ENCODE assay signal across 10 mouse cellular contexts in genomic region chr2:72054736-72055135, GRCm38 (mm10).
A peak's percentile ranks its signal among the peaks of the same experiment; 100 is the strongest.
DNase-seq lines count a peak whose midpoint lies in the region; ATAC-seq and TF ChIP-seq lines count a peak whose summit lies in the region.
"Had no signal": no experiment of that assay in that cellular context is flagged by ENCODE, and none has a peak within 500 bp of the region (broad histone marks: within the 10 kb centered on the region; RNA-seq: fewer than 3 reads in every experiment).

No protein-coding gene starts in this region.

- H3K36me3 ChIP-seq in kidney, embryonic 14.5 days (ENCODE audit: control insufficient read depth, insufficient read depth, low read length), result no peaks in the 10 kb centered on the region
- no peaks in the 10 kb centered on the region for H3K36me3 ChIP-seq in heart, embryonic 10.5 days
- H3K36me3 ChIP-seq: midbrain, embryonic 10.5 days had no signal

- H3K9me3 ChIP-seq in kidney, embryonic 14.5 days (ENCODE audit: control insufficient read depth, low read length), result no peaks in the 10 kb centered on the region
- H3K9me3 ChIP-seq in heart, embryonic 10.5 days, result no peaks in the 10 kb centered on the region
- H3K9me3 ChIP-seq: midbrain, embryonic 10.5 days had no signal

- no peak overlapping the region for H3K27ac ChIP-seq in kidney, embryonic 14.5 days (ENCODE audit: low read depth, low read length)
- peak overlapping the region; percentile 35; the same call in 1 of the 2 replicates for H3K27ac ChIP-seq in cortical plate, adult 2 months (ENCODE audit: insufficient read depth, low read length)
- no peak overlapping the region; the same call in 1 of the 2 replicates for H3K27ac ChIP-seq in heart, embryonic 10.5 days

- no peak for ATAC-seq in kidney, embryonic 14.5 days (ENCODE audit: low FRiP score, low TSS enrichment)

- no peak overlapping the region for H3K9ac ChIP-seq in kidney, embryonic 14.5 days (ENCODE audit: low read depth, low read length)

- TF ChIP-seq CTCF in cortical plate, adult 2 months (IDR thresholded peaks at IDR 0.05; ENCODE audit: extremely low read depth, insufficient read depth, low read length), result no peak

- no peak overlapping the region for H3K4me3 ChIP-seq in kidney, embryonic 14.5 days (ENCODE audit: low read length)
- H3K4me3 ChIP-seq in cortical plate, adult 2 months (ENCODE audit: insufficient read depth, low read length), result peak overlapping the region; percentile 30; the same call in 1 of the 2 replicates
- H3K4me3 ChIP-seq in heart, embryonic 10.5 days, result peak overlapping the region; percentile 31; the same call in 1 of the 2 replicates

- WGBS in kidney, embryonic 14.5 days, result 83% methylated on average over 6 of the region's 6 CpGs
- whole genome bisulfite sequencing in heart, embryonic 10.5 days, result 22% methylated on average over 6 of the region's 6 CpGs

- no peak for TF ChIP-seq POLR2A in cortical plate, adult 2 months (IDR thresholded peaks at IDR 0.05; ENCODE audit: extremely low read depth, insufficient read depth, low read length)

- DNase-seq in kidney, adult 11 months, result peak; percentile 32
- no peak for DNase-seq in heart, embryonic 10.5 days (ENCODE audit: low spot score)
- peak; percentile 38 for DNase-seq in kidney, adult 9 months
- DNase-seq in cerebellum, postnatal 4 days (ENCODE audit: low spot score in 2 of 2), result no peak
- no peak for DNase-seq in ovary, postnatal 36 days (ENCODE audit: low spot score)
- no peak for DNase-seq in left cerebral cortex, postnatal 36 days (ENCODE audit: low spot score in 2 of 2)

- H3K4me2 ChIP-seq in kidney, embryonic 14.5 days (replicated peaks; ENCODE audit: low read depth, low read length), result no peak overlapping the region
- H3K4me2 ChIP-seq: liver, embryonic 11.5 days had no signal

- peaks cover 8% of the 10 kb centered on the region; the same call in 1 of the 2 replicates for H3K4me1 ChIP-seq in kidney, embryonic 14.5 days (ENCODE audit: control insufficient read depth, insufficient read depth, low read length)
- 0 out of 2 replicates have a peak, but pooled peaks cover 1% of the 10 kb centered on the region for H3K4me1 ChIP-seq in cortical plate, adult 2 months (ENCODE audit: control insufficient read depth, insufficient read depth, low read length)
- peaks cover 35% of the 10 kb centered on the region for H3K4me1 ChIP-seq in heart, embryonic 10.5 days

- H3K27me3 ChIP-seq in kidney, embryonic 14.5 days (ENCODE audit: control insufficient read depth, insufficient read depth, low read length), result no peaks in the 10 kb centered on the region
- no peaks in the 10 kb centered on the region for H3K27me3 ChIP-seq in heart, embryonic 10.5 days (ENCODE audit: insufficient read depth, poor library complexity, severe bottlenecking)

- intact Hi-C loops in left cerebral cortex, postnatal 36 days (cut with DNase I), result no loop called here

Comparison
In these comparisons a context has a peak if more than half of its experiments do, and no peak if none do; other contexts are left out.
1. DNase-seq: peak in kidney, adult 11 months (single experiment) and kidney, adult 9 months (single experiment); none in heart, embryonic 10.5 days (single experiment), cerebellum, postnatal 4 days (0 of 2), ovary, postnatal 36 days (single experiment) and left cerebral cortex, postnatal 36 days (0 of 2).